Mouse (Mus musculus) liver, postnatal 0 days (tissue): ENCODE results near the gene Nom1.

ENCODE experiments used
- CTCF ChIP-seq: sonication (generic); IDR thresholded peaks from 2 replicates; pipeline ENCODE4 v1.5.1; 2016; ENCODE audit warnings: antibody characterized with exemption, low read depth
- EP300 ChIP-seq: IDR thresholded peaks from 2 replicates; pipeline ENCODE4 v1.6.1; 2016; ENCODE audit warnings: antibody characterized with exemption, low read depth, mild to moderate bottlenecking

DNA sequence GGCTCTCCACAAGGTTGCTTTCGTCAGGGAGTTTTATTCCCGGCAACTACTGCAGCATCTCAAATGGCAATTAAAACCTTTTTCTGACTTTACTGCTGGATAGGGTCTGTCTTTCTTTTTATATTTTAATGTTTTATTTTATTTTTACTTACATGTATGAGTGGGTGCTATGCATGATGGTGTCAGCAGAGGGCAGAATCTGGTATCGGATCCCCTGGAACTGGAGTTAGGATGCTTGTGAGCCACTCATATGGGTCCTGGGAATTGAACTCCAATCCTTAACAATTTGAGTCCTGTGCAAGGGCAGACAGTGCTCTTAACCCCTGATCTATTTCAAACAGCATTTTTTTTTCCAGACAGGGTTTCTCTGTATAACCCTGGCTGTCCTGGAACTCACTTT lies 21.4 kb upstream of the Nom1 start:
- peak; percentile 16; the same call in 1 of the 2 replicates for TF ChIP-seq CTCF
- no peak for TF ChIP-seq EP300
